Mouse (Mus musculus) thymus, adult 18-20 months (tissue): ENCODE data around the gene Celsr2.
A peak's percentile ranks its signal among the peaks of the same experiment; 100 is the strongest.

Source experiments
- DNase-seq, 2 experiments: peaks; one replicate each; pipeline ENCODE4 v3.0.0; 2022; ENCODE audit warnings: mixed read lengths in 2 of 2

The Celsr2 gene

DNA sequence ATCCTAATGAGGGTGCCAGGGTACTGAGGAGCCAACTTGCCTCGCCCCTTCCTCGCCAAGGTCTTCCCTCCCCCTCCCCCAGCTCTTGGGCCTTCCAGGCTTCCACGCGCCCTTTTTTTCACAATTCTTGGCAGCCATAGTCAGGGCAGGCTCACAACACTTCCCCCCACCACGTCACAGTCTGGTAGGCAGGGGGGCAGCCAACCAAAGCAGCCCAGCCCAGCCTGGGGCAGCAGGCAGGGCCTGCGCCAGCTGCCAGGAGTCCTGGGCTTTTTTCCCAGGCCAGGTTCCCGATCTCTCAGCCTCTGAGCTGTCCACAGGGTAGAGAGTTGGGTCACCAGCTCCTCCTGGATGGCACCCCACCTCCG is 3.6 kb downstream of the Celsr2 start:
- no peak for DNase-seq

DNA sequence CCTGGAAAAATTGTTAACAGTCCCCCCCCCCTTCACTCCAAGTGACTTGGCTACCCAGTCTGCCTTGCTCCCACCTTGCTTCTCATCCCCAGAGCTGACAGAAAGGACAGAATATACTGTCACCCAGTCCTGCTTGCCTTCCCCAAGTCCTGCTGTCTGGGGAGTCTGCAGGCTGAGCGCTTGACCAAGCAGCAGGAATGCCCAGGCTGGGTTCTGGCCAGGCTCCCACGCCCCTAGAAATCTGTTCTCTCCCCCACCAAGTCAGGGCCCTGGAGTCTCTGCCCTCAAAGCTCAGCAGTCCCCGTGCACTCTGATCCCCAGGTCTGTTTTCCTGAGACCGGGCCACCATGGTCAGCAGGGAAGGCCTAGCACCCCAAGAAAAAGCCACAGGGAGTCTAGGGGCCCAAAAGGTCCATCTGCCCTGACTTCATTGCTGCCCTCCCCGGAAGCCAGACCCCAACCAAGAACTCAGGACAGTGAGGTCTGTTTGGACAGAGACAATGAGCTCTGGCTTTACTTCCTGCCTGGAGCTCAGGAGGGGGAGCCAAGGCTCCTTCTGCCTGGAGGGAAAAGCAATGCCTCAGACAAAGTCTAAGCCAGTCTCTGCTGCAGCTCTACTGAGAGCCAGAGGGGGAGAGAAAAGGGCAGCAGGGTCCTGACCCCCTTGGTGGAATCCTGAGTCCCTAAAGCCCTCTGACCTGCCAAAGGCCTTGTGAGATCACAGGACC is 4.2 kb downstream of the Celsr2 start:
- no peak for DNase-seq

DNA sequence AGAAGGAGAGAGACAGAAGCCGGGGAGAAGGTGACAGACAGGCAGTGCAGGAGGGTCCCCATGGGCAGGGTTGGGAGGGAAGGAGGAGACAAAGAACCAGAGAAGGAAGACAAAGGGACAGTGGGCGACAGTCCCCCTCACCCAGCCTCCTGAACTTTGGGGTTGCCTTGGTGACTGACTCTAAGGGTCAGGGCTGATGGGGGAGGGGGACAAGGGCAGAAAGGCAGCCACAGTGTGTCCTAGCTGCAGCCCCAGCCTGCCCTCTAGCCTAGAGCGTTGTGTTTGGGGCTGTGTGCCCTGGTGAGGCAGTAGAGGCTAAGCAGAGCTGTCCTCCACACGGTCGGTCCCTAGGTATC is 5.0 kb downstream of the Celsr2 start:
- no peak for DNase-seq

DNA sequence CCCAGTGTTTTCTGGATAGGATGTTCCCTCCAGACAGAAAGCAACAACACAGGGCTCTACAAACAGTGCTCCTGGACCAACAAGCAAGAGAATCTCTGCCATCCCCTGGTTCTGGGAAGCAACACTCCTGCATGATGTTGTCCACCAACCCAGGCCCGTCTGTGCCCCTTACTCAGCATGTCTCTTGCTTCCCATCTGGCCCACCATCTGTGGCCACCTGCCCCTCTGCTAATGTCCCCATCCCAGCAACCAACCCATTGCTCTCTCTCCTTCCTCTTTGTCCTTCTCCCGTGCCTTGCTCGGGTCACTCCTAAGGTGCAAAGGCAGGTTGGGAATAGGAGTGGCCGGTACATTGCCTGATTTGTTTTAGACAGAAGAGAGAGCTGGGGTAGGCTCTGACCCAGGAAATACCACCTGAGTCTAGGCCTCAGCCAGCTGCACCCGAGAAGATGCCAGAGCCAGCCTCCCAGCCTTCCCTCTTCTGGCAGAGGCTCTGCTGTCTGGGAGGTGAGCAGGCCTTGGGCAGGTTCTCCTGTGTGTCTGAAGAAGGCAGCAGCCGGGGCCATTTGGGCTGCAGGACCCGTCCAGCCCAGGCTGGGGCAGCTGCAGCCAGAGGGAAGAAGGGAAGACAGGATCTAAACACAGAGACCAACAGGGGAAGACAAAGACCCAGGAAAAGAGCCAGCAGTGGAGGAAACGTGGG is 5.5 kb downstream of the Celsr2 start:
- no peak for DNase-seq

DNA sequence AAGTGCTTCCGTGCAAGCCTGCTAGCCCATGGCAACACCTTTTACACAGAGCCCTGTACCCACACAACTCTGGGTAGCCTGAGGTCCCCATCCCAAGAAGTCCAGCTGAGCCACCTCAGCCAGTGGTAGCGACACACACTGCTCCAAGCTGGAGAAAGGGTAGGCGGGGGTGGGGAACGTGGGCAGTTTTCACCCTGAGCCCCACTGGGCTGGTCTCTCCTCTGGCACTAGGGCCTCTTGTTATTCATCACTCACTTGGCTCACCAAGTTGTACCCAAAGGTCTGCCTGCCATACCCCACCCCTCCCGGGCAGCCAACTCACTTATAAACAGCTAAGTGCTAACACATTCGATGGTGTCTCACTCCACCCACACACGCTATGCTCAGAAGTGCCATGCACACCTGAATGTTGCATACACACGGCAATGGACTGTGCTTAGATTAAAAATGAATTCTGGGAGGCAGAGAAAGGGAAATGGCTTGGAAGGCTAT is 6.8 kb downstream of the Celsr2 start:
- DNase-seq = no peak

DNA sequence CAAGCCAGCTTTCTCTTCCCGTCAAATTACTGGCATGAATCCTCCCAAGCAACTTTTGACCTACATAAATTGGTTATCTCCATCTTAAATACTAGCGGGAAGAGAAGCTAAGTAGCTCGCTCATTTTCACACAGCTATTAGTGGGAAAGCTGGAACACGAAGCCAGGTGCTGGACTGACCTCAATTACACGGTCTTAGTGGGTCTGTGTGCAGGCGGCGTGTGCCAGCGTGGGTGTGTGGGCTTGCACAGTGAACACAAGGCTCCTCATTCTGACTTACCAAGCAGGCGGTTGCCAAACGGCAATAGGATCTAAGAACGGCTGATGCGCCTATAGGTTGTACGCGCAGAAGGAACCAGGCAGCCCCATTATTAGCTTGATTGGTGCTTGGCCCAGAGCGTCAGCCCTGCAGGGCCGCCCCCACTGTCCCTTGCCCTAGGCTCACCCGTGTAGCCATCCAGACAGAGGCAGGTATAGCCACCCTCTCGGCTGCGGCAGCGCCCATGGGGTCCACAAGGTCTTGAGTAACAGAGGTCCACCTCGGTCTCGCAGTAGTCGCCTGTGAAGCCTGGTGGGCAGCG is 9.0 kb downstream of the Celsr2 start:
- DNase-seq = no peak

DNA sequence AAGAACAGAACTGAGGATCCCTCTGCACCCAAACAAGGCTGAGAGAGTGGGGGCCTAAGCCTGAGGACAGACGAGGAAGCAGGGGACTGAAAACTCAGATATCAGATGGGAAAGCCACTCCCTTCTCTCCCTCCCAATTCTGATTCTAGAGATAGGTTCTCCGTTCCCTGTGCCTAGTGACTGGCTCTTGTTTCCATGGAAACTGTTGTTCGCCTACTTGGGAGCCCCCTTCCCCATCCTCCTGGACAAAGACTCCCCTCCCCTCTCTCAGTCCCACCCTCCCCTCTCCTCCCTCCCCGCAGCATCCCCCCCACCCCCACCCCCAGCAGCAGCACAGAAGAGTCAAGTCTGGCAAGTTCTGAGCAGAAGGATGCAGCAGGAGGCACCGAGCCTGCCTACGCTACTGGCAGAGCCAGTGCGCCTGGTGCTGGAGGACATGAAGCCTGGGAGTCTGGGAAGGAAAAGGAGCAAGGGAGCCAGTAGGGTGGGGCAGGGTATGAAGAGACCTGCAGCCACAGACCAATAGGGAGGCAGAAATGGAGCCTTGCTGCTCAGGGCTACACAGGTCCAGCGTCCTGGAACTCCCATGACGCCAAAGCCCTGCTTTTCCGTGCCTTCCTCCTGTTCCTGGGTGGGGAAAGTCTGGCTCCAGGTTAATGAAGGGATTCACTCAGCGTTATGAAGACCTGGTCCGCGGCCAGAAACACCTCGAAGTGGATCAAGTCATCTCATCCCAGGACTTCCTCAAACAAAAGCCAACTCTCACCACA is 9.6 kb downstream of the Celsr2 start:
- DNase-seq = no peak

DNA sequence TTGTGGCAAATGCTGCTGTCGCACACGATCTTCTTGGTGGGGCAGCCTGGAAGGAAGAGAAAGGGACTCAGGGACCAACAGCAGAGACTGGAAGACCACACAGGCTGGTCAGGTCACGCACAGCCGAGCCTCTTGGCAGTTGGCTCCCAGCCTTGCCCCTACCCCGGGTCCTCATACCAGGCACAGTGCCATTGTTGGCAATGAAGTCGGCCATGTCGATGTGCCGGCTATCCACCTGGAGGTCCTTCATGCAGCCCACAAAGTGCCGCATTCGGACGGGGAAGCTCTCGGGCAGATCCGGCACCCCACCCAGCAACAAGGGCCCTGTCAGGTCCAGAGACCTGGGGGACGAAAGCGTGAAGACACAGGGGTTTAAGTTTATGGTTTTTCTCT is 12.8 kb downstream of the Celsr2 start:
- no peak for DNase-seq

DNA sequence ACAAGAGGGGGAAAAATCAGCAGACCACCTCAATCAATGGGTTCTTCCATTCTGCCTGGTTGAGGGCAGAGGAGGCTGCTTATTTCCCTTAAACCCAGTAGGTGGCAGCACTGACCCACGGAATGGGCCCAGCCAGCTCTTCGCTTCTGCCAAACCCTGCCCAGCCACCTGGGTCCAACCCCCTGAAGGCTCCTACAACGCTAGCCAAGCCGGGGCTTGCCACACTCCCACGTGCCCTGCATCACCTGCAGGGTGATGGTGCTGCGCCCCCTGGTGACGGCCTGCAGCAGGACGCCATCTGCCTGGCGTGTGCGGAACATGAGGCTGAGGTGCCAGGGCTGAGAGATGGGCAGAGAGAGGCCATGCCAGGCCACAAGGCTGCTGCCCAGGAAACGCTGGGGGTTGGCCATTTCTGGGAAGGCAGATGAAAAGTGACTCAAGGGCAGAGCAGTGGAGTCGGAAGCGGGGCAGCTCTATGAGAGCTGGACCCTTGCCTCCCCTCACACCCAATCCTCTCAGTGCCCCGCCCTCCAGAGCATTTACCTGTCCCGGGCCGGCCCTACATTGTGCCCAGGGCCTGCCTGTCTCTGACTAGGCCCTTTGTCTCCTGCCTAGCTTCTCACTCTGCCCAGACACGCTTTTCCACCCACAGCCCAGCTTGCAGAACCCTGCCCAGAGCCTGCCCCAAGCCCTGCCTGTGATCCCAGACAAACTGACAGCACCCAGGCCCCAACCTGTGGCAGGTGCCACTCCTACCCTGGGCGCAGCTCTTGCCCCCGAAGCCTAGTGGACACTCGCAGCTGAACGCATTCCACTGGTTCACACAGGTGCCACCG is 13.4 kb downstream of the Celsr2 start:
- peak; percentile 90 to 92 for DNase-seq

DNA sequence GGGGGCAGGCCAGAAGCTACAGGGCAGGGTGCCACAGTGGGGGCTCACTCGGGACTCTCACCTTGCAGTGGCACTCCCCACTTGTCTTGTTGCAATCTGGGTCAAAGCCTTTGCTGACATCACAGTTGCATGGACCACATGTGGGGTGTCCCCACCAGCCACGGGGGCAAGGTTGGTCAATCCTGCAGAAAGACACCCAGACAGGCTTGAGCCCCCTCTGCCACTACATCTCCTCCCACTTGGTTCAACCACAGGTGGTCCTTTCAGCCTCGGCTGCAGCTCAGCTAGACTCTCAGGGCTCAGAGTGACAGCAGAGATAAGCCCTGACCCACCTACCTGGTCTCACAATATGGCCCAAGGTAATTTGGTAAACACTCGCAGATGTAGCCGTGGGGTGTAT is 14.9 kb downstream of the Celsr2 start:
- DNase-seq = no peak

DNA sequence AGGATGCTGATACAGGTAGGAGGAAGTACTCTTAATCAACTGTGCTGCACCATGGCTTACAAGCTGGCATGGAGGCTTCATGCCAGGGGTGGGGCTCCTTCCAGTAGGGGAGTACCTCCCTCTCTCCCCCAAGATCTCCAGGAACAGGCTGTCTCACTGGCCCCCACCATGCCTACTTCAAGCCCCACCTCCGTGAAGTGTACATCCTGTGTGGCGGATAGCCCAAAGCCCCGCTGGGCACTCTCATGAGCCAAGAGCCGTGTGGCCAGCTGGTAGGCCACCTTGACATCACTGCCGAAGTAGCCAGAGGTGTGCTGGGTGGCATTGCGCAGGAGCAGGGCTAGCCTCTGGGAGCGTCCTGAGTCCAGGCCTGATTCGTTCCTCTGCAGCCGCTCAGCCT is 17.1 kb downstream of the Celsr2 start:
- DNase-seq = no peak

DNA sequence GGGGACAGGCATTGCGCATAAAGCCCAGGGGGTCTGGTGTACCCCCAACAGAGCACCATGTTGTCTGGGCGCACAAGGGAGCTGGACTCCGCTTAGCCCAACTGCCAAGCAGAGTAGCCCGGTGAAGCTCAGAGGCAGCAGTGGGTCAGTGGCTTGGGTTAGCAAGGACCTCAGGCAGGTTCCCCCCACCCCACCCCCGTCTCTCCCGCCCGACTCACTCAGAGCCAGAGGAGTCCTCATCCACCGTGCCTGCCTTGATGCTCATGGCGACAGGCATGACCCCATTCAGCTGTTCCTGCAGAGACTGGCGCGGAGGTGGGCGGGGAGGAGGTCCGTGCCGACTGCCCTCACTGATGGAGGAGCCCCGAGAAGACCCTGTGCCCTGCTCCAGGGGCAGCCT is 22.6 kb downstream of the Celsr2 start:
- no peak for DNase-seq

DNA sequence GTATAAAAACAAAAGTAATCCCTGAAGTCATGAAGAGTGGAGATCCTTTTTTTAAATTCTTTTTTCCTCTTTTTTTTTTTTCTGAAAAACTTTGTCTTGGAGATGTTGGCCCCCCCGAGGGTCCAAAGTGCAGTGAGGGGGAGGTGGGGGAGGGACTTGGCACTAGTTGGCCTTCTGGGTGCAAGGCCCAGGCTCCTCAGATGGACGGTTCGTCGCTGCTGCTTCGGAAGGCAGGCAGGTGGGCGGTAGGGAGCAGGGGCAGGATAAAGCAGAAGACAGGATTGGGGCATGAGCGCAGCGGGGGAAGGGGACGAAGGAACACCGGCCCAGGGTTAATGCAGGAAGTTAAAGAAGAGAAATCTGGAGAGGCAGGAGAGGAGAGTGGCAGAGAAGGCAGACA is 23.1 kb downstream of the Celsr2 start:
- no peak for DNase-seq

DNA sequence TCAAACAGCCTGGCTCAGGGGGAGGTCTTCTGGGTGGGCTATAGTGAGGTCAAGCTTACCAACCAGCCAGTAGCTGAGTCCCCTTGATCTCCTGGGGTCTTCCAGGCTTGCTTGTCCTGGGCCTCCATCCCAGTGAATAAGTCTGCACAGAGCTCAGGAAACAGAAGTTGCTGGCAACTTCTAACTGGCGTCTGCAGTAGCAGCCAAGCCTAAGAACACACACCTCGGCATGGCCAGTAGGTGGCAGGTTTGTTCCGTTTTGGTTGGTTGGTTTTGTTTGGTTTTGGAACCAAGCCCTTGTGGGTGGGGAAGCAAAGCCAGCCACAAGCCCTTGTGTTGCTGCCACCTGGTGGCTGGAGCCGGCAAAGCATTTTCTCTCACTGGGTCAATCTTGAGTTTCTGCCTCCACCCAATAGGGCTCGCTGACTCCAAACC is 26.2 kb downstream of the Celsr2 start:
- peak; percentile 84 to 88 for DNase-seq

DNA sequence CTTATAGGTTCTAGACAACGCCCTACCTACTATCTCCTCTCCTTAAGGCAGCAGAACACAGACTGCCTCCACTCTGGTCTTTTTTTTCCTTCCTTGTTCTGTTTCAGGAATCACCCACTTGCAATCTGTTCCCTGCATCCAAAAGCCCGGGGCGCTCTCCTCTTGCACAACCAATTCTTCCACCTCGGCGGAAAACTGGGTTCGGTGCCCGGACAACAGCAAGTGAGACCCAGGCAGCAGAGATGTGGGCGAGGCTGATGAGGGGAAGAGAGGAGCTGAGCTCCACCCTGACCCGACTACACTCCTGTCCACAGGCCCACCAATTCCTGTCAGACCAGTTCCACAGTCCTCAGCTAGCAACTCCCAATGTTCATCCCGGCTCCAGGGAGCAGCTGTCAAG is 29.2 kb downstream of the Celsr2 start:
- no peak for DNase-seq

DNA sequence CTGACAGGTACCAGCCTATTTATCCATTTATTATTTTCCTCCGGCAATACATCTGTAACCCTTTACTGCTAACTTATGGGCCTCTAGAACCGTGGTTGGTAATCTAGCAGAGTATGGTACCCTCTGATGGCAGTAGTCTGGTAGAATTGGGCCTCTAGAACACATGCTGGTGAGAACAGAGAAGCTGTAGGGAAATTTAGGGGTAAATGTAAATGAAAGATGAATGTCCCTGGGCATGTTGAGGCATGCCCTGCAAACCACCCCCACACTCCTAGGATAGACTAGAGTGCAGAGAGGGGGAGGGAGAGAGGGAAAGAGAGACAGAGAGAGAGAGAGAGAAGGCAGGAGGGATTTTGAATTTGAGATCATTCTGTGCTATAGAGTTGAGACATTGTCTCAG is 30.9 kb downstream of the Celsr2 start:
- no peak for DNase-seq

DNA sequence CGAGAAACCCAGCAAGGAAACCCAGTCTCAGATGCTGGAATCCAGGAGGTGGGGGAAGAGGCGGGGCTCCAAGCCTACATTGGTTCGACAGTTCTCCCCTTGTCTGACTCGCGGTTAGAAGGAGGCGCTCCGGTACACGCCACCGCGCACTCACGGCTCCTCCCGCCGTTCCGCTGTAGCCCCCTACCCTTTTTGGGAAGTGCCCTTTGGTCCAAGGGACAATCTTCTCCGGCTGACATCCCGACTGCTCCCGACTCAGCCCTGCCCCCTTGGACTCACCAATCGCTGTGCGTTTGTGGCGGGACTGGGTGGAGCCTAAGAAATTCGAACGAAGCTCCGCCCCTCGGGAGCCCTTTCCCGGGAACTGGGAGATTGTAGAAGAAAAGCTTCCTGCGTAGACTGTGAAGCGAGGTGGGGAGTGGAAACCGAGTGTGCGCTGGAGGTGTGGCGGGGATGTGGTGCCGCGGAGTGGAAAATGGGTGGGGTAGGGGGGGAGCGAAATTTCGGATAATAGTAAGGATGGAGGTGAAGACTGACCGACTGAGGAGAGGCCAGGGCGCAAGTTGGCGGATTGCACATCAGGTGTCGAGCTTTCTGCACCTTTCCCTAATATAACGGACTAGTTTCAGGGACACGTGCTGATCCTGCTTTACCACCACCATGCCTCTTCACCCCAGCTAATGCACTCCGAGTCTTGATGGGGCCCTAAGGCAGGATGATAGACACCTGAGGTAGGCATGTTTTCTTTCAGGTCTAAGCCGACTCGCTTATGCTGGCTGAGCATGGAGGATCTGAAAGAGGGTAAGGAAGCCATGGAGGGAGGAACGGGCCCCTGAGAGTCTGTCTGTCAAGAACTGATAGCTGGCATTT is 31.6 kb downstream of the Celsr2 start, which contains the start of gene Psrc1:
Psrc1 (plus strand) TSS at position 355 of the 870 bp plus-strand sequence.
- DNase-seq = peak; percentile 74 to 81

DNA sequence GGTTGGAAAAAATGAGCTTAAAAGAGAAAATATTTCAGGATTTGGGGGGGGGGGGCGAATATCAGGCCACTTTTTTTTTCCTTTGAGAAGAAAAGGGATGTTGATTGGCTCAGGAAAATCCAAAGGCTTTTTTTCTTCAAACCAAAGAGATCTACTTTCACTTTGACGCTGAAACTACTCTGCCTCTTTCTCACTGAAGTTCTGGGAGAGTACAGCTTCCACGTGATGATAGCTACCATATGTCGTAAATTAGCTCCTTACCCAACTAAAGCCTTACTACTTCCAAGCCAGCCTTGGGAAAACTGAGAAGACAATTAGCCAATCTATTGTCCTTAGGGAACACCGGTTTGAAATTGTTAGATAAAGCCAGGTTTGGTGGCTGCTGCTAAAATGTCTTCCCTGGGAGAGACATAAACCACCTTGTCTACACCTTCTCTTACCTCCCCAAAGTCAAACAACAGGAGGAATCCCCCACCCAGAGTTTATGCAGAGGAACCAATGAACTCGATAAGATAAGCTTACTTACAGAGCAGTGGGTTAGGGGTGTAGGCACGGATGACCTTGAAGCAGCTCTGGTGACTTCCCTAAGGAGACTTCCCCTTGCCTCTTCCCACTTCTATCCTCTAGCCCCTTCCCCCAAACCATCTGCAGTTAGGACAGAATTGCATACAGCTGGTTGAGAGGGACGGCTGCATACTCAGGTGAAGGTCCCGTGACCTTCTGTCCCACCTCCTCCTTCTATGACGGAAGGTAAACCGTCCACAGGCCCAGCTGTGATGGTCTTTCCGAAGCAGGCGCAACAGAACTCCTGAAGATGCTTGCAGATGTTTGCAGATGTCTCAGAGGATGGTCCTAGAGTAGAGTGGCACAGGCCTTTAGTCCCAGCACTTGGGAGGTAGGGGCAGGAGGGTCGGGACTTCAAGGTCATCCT is 33.1 kb downstream of the Celsr2 start:
- DNase-seq = no peak

DNA sequence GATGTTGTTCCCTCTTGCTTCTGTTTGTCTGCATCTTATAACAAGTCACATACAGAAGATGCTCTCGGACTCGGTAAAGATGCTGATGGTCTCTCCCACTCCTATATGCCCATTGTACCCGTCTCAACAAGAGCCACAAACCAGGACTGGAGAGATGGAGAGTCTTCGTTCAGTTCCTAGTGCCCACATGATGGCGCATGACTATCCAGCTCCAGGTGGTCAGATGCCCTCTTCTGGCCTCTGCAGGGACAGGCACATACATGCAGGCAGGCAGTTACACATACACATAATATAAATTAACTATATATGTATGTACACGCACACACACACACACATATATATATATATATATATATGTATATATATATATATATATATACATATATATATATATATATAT is 34.7 kb downstream of the Celsr2 start:
- DNase-seq = no peak
